Mouse (Mus musculus): ENCODE measurements at regions not wholly inside any gene's neighbourhood (a gene's known extent, or its start where the extent isn't known, plus 50 kb on each side); places are given as distances from the start of the nearest gene placed in this dataset.
A peak's percentile ranks its signal among the peaks of the same experiment; 100 is the strongest.

DNA sequence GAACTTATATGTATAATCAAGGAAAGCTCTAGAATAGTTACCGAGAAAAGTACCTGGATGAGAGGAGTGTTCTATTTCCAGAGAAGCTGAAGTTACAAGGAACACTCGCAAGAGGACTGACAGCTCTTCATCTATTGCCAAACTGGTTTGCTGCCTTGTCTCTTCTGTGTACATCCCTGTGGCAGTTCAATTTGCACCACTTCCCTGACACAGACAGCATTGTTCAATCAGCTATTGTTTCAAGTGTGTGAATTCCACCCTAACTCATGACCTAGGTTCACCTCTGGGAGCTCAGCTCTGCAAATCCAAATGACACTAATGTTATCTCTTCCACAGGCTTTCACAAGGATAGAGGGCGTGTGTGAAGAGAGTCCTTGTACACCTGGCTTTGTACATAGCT lies 112.2 kb upstream of the Arntl start:
- 70% methylated on average over 3 of the region's 3 CpGs for WGBS
- Histone ChIP-seq H3K9ac (ENCODE audit: low read depth, low read length) (no peak overlapping the region), H3K36me3 (ENCODE audit: control insufficient read depth, insufficient read depth, low read length) (no peaks in the 10 kb centered on the region), H3K4me3 (ENCODE audit: low read depth, low read length) (no peak overlapping the region), H3K27ac (replicated peaks; ENCODE audit: low read depth, low read length) (no peak overlapping the region), H3K9me3 (ENCODE audit: control insufficient read depth, low read length) (no peaks in the 10 kb centered on the region), H3K4me2 (ENCODE audit: low read depth, low read length) (no peak overlapping the region), H3K4me1 (ENCODE audit: control insufficient read depth, insufficient read depth, low read length) (no peaks in the 10 kb centered on the region), H3K27me3 (replicated peaks; ENCODE audit: control insufficient read depth, insufficient read depth, low read length) (no peaks in the 10 kb centered on the region)
- ATAC-seq (ENCODE audit: low read depth): no peak
- no peak for DNase-seq (ENCODE audit: low spot score)

DNA sequence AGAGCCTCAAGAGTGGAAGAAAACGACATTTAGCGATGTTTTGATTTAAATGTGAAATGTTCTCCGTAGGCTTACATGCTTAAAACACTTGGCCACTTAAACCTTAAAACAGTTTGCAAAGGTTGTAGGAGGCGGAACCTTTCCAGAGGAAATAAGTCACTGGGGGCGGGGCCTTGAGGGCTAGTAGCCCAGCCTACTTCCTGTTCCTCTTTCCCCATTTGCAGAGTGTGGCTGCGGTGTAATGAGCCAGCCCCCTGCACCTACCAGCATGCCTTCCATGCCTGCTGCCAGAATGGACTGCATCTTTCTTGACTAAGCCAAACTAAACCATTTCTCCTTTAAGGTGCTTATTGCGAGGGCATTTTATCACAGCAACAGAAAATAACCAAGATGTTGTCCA lies 103.0 kb upstream of the Arntl start:
- no peak overlapping the region for H3K9ac ChIP-seq (ENCODE audit: low read depth, low read length)
- no peaks in the 10 kb centered on the region for H3K27me3 ChIP-seq (replicated peaks; ENCODE audit: control insufficient read depth, insufficient read depth, low read length)
- H3K36me3 ChIP-seq (ENCODE audit: control insufficient read depth, insufficient read depth, low read length): no peaks in the 10 kb centered on the region
- DNase-seq (ENCODE audit: low spot score) (no peak), ATAC-seq (ENCODE audit: low read depth) (no peak)
- no peak overlapping the region for H3K4me2 ChIP-seq (ENCODE audit: low read depth, low read length)
- H3K27ac ChIP-seq (replicated peaks; ENCODE audit: low read depth, low read length): no peak overlapping the region
- no peaks in the 10 kb centered on the region for H3K9me3 ChIP-seq (ENCODE audit: control insufficient read depth, low read length)
- 88% methylated on average over 7 of the region's 7 CpGs for WGBS
- no peak overlapping the region for H3K4me3 ChIP-seq (ENCODE audit: low read depth, low read length)
- H3K4me1 ChIP-seq (ENCODE audit: control insufficient read depth, insufficient read depth, low read length): no peaks in the 10 kb centered on the region

DNA sequence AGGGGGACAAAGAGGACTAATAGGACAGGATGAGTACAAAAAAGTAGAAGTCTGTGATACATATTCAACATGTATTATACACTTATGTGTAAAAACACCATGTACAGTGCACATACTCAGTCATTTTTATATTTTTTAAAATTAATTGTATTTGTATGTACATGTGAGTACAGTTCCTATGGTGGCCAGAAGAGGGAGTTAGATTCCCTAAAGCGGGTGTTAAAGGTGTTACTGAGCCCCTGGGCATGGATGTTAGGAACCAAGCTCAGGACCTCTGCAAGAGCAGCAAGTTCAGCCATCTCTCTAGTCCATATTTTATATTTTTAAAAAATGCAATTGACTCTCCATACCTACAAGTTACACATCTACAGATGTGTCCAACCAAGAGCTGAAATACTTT lies 101.9 kb upstream of the Arntl start:
- DNase-seq (ENCODE audit: low spot score): no peak
- no peak overlapping the region for H3K4me2 ChIP-seq (ENCODE audit: low read depth, low read length)
- no peaks in the 10 kb centered on the region for H3K4me1 ChIP-seq (ENCODE audit: control insufficient read depth, insufficient read depth, low read length)
- no peak overlapping the region for H3K9ac ChIP-seq (ENCODE audit: low read depth, low read length)
- H3K27ac ChIP-seq (replicated peaks; ENCODE audit: low read depth, low read length): no peak overlapping the region
- H3K36me3 ChIP-seq (ENCODE audit: control insufficient read depth, insufficient read depth, low read length): no peaks in the 10 kb centered on the region
- ATAC-seq (ENCODE audit: low read depth): no peak
- no peak overlapping the region for H3K4me3 ChIP-seq (ENCODE audit: low read depth, low read length)
- H3K9me3 ChIP-seq (ENCODE audit: control insufficient read depth, low read length): no peaks in the 10 kb centered on the region
- WGBS: 37% methylated on average over 1 of the region's 1 CpGs
- no peaks in the 10 kb centered on the region for H3K27me3 ChIP-seq (replicated peaks; ENCODE audit: control insufficient read depth, insufficient read depth, low read length)

DNA sequence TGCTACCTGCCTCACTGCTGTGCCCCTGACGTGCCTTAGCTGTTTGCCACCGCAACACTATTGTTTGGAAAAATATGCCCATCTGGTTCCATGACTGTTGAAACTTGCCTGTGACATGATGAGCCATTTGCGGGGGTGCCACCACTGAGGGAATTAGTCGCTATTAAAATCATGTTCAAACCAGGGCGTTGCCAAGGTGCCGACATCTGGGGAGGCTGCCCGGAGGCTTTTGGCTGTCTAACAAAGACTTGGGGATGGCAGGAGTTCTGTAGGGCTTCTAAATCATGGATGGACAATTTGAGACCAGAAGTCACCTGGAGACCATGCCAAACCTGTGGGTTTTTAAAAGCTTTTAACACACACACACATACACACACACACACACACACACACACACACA lies 100.5 kb upstream of the Arntl start:
- Histone ChIP-seq H3K4me1 (ENCODE audit: control insufficient read depth, insufficient read depth, low read length) (no peaks in the 10 kb centered on the region), H3K27me3 (replicated peaks; ENCODE audit: control insufficient read depth, insufficient read depth, low read length) (no peaks in the 10 kb centered on the region), H3K27ac (replicated peaks; ENCODE audit: low read depth, low read length) (no peak overlapping the region), H3K9me3 (ENCODE audit: control insufficient read depth, low read length) (no peaks in the 10 kb centered on the region), H3K36me3 (ENCODE audit: control insufficient read depth, insufficient read depth, low read length) (no peaks in the 10 kb centered on the region), H3K9ac (ENCODE audit: low read depth, low read length) (no peak overlapping the region), H3K4me2 (ENCODE audit: low read depth, low read length) (no peak overlapping the region), H3K4me3 (ENCODE audit: low read depth, low read length) (no peak overlapping the region)
- ATAC-seq (ENCODE audit: low read depth) (no peak), DNase-seq (ENCODE audit: low spot score) (no peak)
- 78% methylated on average over 7 of the region's 7 CpGs for WGBS

DNA sequence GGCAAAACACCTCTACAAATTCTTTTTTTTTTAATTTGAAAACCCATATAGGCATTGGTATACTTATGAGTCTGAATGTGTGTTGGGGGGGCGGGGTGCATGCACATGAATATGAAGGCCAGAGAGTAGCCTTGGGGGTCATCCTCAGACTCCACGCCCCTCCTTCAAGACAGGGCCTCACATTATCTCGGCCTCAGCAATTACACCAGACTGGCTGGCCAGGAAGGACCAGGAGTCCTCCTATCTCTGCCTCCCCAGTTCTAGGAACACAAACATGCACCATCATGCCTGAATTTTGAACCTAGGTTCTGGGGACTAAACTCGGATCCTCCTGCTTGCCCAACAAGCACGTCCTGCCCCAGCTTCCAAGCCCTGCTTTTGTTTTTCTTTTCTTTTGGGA lies 99.3 kb upstream of the Arntl start:
- no peaks in the 10 kb centered on the region for H3K36me3 ChIP-seq (ENCODE audit: control insufficient read depth, insufficient read depth, low read length)
- DNase-seq (ENCODE audit: low spot score) (no peak), ATAC-seq (ENCODE audit: low read depth) (no peak)
- H3K4me1 ChIP-seq (ENCODE audit: control insufficient read depth, insufficient read depth, low read length): no peaks in the 10 kb centered on the region
- H3K4me2 ChIP-seq (ENCODE audit: low read depth, low read length): no peak overlapping the region
- H3K27ac ChIP-seq (replicated peaks; ENCODE audit: low read depth, low read length): no peak overlapping the region
- no peaks in the 10 kb centered on the region for H3K9me3 ChIP-seq (ENCODE audit: control insufficient read depth, low read length)
- 73% methylated on average over 5 of the region's 5 CpGs for WGBS
- no peak overlapping the region for H3K9ac ChIP-seq (ENCODE audit: low read depth, low read length)
- no peaks in the 10 kb centered on the region for H3K27me3 ChIP-seq (replicated peaks; ENCODE audit: control insufficient read depth, insufficient read depth, low read length)
- H3K4me3 ChIP-seq (ENCODE audit: low read depth, low read length): no peak overlapping the region

DNA sequence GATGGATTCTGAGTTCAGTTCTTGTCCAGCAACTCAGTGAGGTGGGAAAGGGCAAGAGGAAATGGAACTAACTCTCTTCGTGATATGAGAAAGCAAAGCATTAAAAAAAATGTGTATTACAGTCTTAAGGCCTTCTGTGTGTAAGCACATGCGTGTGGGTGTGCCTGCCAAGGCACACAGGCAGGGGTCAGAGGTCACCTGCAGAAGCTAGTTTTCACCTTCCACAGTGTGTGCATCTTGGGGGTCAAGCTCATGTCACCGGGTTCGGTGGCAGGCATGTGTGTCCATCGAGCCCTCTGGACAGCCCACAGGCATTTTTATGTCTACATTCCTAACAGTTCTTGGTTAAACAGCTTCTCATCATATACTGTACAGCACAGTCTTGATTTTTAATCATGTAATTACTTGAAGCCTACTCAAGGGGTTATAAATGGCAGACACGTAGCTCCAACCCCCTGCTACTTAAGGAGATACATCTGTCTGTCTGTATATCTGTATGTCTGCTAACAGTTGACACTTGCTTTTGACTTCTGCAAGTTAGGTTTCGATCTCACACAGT lies 98.7 kb upstream of the Arntl start:
- H3K27me3 ChIP-seq (replicated peaks; ENCODE audit: control insufficient read depth, insufficient read depth, low read length): no peaks in the 10 kb centered on the region
- no peaks in the 10 kb centered on the region for H3K4me1 ChIP-seq (ENCODE audit: control insufficient read depth, insufficient read depth, low read length)
- no peak overlapping the region for H3K27ac ChIP-seq (replicated peaks; ENCODE audit: low read depth, low read length)
- H3K9ac ChIP-seq (ENCODE audit: low read depth, low read length): no peak overlapping the region
- no peak overlapping the region for H3K4me3 ChIP-seq (ENCODE audit: low read depth, low read length)
- DNase-seq (ENCODE audit: low spot score) (no peak), ATAC-seq (ENCODE audit: low read depth) (no peak)
- H3K4me2 ChIP-seq (ENCODE audit: low read depth, low read length): no peak overlapping the region
- no peaks in the 10 kb centered on the region for H3K36me3 ChIP-seq (ENCODE audit: control insufficient read depth, insufficient read depth, low read length)
- H3K9me3 ChIP-seq (ENCODE audit: control insufficient read depth, low read length): no peaks in the 10 kb centered on the region
- 67% methylated on average over 7 of the region's 7 CpGs for WGBS

DNA sequence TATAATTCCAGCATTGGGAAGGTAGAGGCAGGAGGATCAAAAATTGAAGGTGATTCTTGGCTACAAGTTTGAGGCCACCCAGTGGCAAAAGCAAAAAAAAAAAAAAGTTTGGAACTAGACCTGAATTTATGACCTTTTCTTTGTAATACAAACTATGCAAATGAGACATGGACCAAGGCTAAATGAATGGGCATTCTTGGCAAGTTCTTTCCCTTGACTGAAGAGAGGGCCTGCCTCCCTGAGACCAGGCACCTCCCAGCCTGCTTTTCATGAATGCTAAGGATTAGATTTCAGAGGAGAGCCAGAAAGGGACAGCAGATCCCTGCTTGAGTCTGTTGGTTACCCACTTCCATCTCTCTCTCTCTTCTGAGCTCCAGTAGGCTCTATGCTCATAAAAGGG lies 97.8 kb upstream of the Arntl start:
- no peaks in the 10 kb centered on the region for H3K36me3 ChIP-seq (ENCODE audit: control insufficient read depth, insufficient read depth, low read length)
- ATAC-seq (ENCODE audit: low read depth) (no peak), DNase-seq (ENCODE audit: low spot score) (no peak)

DNA sequence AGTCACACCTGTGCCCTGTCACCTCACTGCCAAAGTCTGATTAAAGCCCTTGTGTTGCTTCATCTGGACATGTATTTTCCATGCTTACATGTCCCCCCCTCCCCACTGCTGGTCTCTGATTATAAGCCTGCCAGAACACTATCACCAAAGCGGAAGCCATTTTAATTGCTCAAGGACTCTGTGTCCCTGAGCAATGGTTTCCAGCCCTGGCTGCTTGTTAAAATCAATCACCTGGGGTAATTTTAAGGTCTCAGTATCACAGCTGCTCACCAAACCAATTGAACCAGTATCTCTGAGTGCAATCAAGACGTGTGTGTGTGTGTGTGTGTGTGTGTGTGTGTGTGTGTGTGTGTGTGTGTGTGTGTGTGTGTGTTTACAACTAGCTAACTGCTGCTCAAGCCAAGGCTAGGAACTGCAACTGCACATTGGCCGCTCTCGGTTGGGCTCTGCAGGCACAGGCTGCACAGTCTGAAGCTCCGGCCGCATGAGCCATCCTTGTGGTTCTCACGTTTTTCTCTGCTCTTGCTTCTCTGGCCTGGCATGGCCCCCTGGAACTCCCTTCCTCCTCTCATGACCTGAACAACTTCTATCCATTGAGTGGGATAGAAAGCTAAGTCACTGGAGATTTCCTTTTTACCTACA lies 96.3 kb upstream of the Arntl start:
- Histone ChIP-seq H3K9ac (ENCODE audit: low read depth, low read length) (no peak overlapping the region), H3K4me1 (ENCODE audit: control insufficient read depth, insufficient read depth, low read length) (no peaks in the 10 kb centered on the region), H3K36me3 (ENCODE audit: control insufficient read depth, insufficient read depth, low read length) (no peaks in the 10 kb centered on the region), H3K4me3 (ENCODE audit: low read depth, low read length) (no peak overlapping the region), H3K27ac (replicated peaks; ENCODE audit: low read depth, low read length) (no peak overlapping the region), H3K9me3 (ENCODE audit: control insufficient read depth, low read length) (no peaks in the 10 kb centered on the region), H3K27me3 (replicated peaks; ENCODE audit: control insufficient read depth, insufficient read depth, low read length) (no peaks in the 10 kb centered on the region), H3K4me2 (ENCODE audit: low read depth, low read length) (no peak overlapping the region)
- DNase-seq (ENCODE audit: low spot score): no peak
- peak; percentile 17; the same call in 1 of the 2 replicates for ATAC-seq (ENCODE audit: low read depth)
- WGBS: 70% methylated on average over 7 of the region's 7 CpGs

More for the DNA sequence above, 97.8 kb upstream of the Arntl start:
- Histone ChIP-seq H3K9ac (ENCODE audit: low read depth, low read length) (no peak overlapping the region), H3K4me2 (ENCODE audit: low read depth, low read length) (no peak overlapping the region), H3K4me3 (ENCODE audit: low read depth, low read length) (no peak overlapping the region), H3K27ac (replicated peaks; ENCODE audit: low read depth, low read length) (no peak overlapping the region), H3K27me3 (replicated peaks; ENCODE audit: control insufficient read depth, insufficient read depth, low read length) (no peaks in the 10 kb centered on the region), H3K9me3 (ENCODE audit: control insufficient read depth, low read length) (no peaks in the 10 kb centered on the region), H3K4me1 (ENCODE audit: control insufficient read depth, insufficient read depth, low read length) (no peaks in the 10 kb centered on the region)

DNA sequence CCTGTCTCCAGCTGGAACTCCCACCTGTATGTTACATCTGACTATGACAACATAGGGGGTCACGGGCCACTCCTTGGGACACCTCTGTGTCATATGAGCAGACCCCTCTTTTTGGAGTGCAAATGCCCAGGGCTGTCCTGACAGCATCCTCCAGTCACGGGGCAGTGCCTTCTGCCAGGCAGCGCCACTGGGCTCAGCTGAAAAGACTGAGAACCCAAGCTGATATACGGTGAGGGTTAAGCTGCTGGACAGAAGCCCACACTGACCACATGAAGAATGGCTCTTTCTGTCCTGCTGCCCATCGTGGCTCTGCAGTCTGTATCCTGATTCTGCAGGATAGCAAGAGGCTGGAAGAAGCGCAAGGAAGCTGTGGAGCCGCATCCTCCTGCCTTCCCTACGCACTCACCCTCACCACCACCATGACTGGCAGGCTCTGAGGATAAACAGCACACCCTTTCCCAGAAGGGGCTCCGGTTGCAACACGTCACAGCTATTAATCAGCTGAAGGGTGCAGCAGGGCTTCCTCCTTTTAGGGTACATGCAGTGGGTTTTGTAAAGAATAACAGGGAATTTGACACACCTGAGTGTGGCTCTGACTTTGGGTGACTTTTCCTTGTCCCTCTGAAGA lies 93.9 kb upstream of the Arntl start:
- H3K27me3 ChIP-seq (replicated peaks; ENCODE audit: control insufficient read depth, insufficient read depth, low read length): no peaks in the 10 kb centered on the region
- no peak for ATAC-seq (ENCODE audit: low read depth)
- no peak overlapping the region for H3K4me3 ChIP-seq (ENCODE audit: low read depth, low read length)
- no peak overlapping the region for H3K4me2 ChIP-seq (ENCODE audit: low read depth, low read length)
- H3K9ac ChIP-seq (ENCODE audit: low read depth, low read length): no peak overlapping the region
- no peaks in the 10 kb centered on the region for H3K36me3 ChIP-seq (ENCODE audit: control insufficient read depth, insufficient read depth, low read length)
- no peak for DNase-seq (ENCODE audit: low spot score)
- H3K27ac ChIP-seq (replicated peaks; ENCODE audit: low read depth, low read length): no peak overlapping the region
- 52% methylated on average over 10 of the region's 10 CpGs for WGBS
- no peaks in the 10 kb centered on the region for H3K4me1 ChIP-seq (ENCODE audit: control insufficient read depth, insufficient read depth, low read length)
- no peaks in the 10 kb centered on the region for H3K9me3 ChIP-seq (ENCODE audit: control insufficient read depth, low read length)
